Mouse (Mus musculus) right cerebral cortex, postnatal 14 days (tissue): ENCODE measurements at regions not wholly inside any gene's neighbourhood (a gene's known extent, or its start where the extent isn't known, plus 50 kb on each side); places are given as distances from the start of the nearest gene placed in this dataset.

Experiments
- DNase-seq: peaks from one replicate; pipeline ENCODE4 v3.0.0; 2022

GRCm38 (mm10) chr2:50586321-50587050, 289.9 kb upstream of the Mmadhc start:
- no peak for DNase-seq

DNA sequence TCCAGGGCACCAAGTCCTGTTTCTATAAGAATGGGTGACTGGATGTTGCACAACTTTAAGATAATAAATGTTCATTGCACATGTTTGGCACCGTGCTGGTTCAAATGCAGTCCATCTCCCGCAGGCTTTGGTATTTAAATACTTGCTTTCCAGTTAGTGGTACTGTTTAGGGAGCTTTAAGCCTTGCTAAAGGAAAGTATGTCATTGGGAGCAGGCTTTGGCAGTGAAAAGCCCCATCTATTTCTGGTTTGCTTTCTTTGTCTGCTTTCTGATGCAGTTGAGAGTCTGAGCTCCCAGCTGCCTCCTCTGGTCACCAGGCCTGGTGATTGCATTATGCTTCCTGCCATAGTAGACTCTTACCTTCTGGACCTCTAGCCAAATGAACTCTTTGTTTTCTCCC, 283.0 kb upstream of the Mmadhc start:
- no peak for DNase-seq

DNA sequence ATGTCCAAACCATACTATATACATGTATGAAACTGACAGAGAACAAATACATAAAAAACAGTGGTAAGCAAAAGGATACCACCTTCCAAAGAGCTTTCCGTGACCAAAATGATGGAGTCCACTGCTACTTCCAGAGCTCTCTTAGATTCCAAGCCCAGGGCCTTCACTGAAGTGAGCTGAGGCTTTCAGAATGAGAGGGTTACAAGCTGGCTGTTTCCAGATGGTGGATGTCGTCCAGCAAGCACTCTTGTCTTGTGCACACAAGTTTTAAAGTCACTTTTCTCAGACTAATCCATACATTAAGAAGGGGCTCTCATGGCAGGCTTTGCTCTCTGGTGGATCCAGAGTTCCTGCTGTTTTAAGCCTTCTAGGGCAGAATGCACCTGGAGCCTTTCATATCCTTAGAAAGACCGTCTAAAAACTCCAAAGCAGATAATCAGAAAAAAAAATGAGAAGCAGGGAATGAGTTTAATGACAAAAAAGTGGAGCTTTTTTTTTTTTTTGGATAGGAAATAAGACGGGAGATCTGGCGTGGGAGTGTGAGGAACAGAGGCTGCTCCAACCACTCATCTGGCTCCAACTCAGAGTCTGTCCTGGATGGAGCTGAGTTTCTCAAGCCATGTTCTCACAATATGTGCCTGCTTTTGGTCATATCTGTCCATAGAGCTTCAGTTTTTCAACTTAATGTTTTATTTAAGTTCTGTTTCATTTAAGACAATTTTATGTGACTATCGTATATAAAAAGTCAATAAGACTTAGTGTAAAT, 281.9 kb upstream of the Mmadhc start:
- DNase-seq: no peak

DNA sequence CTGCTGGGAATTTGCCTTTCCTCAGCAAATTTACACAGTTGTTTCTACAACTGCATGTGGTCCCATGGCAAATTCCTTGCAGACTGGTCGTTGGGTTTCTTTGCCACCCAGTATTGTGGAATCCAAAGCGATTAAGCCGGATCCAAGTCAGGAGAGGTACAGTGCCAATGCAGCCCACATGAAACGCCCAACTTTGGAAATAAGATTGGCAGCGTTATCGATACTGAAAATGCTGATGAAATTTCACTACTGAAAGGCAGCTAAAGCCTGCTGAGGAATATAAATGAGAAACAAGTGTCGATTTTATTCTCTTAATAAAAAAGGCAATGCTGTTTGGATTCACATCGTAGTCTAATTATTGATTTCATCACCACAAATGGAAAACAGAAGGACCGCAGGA, 281.1 kb upstream of the Mmadhc start:
- DNase-seq: no peak

GRCm38 (mm10) chr2:50573455-50573854, 276.9 kb upstream of the Mmadhc start:
- DNase-seq: no peak

- no peak for DNase-seq
Measured at GRCm38 (mm10) chr2:50571021-50571420, 274.4 kb upstream of the Mmadhc start.

DNA sequence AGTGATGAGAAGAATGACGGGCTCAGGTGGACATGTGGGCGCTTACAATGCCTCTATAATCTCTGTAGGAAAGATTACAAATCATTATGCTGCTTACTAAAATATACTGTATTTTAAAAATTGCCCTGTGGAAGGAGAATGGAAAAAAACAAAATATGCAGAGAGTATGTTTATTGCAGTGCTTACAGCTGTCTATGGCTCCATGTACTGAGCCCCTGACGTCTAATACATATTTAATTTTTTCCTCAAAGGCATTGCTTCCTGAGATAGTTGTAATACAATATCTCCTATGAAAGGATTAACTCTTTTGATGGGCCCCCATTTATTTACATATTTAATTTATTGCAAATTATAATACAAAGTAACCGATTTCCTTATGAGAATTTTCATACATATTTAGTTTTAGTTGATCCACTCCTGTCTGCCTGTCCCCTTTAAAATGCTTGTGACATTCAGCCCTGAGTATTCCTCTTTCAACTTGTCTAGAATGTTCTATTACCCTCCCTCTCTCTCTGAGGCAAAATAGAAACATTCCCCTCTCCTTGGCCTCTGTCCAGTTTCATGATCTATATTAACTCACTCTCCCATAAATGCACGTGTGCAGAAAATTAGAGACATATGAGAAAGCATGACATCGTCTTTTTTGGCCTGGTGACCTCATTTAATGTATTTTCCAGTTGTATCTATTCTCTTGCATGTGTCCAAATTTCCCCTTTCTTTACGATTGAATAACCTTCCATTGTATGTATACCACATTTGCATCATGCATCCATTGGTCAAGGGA, 273.1 kb upstream of the Mmadhc start:
- DNase-seq: no peak

DNA sequence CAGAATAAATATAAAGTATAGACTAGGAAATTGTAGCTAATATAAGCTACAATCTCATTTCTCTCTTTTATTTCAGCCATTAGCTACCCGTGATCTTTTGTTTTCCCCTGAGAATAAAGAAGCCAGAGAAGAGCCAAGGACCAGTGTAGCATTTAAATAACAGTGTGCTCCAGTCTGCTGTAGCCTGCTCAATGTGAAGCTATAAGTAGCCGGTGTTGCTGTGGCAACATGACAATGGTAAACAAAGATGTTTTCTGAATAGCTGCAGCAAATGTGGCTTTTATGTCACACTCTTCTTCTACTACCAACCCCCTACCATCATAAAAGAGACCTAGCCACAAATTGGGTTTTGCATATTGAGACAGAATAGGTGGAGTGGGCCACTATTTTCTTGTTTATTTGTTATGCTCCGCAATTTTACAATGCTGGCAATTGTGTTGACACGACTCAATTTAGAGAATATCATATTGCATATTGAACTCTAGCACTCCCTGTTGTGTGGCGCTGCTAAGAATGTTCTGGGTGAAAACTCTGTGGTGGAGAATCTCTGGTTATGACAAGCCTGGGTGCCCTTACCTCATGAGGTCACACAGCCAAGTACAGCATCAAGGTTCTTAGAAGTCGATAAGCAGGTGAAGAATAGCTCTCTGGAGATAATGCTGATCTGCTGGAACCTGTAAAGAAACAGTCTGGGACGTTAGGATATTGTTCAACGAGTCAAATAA, 272.3 kb upstream of the Mmadhc start:
- DNase-seq: no peak

GRCm38 (mm10) chr2:50567542-50567941, 270.9 kb upstream of the Mmadhc start:
- no peak for DNase-seq

- DNase-seq: no peak
Measured at GRCm38 (mm10) chr2:50554031-50554430, 257.4 kb upstream of the Mmadhc start.

DNA sequence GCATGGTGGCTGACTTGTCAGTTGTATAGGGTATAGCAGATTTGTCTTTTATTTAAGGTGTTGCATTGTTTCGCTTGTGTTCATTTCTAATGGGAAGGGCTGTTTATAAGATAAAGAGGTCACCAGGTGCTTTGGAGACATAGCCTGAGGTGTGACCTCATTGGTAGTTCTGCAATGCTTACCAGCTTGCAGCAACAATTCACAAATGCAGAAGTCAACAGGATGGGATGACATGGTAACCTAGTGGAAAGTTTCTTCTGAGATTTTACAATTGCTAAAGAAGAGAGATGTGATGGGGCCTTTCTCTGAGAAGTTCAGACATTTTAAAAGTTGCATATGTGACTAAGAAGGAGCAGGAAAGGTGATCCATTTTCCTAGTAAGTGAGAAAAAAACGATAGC, 255.8 kb upstream of the Mmadhc start:
- DNase-seq: no peak

DNA sequence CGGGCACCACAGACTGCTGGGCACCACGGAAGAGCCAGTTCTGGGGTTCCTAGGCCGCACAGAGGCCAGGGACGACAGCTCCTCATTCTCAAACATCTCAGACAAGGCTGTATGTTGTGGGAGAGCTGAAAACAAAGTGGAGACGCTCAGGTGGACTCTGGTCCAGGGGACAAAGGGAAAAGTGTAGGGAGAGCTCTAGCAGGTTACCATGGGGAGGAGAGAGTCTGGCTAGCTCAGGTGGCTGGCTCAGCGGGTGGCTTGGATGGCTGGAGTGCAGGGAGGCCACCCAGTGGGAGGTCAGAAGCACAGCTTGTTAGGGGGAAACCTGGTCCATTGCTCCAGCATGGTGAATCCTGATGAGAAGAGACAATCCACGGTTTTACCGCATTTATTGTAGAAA, 253.3 kb upstream of the Mmadhc start:
- no peak for DNase-seq

DNA sequence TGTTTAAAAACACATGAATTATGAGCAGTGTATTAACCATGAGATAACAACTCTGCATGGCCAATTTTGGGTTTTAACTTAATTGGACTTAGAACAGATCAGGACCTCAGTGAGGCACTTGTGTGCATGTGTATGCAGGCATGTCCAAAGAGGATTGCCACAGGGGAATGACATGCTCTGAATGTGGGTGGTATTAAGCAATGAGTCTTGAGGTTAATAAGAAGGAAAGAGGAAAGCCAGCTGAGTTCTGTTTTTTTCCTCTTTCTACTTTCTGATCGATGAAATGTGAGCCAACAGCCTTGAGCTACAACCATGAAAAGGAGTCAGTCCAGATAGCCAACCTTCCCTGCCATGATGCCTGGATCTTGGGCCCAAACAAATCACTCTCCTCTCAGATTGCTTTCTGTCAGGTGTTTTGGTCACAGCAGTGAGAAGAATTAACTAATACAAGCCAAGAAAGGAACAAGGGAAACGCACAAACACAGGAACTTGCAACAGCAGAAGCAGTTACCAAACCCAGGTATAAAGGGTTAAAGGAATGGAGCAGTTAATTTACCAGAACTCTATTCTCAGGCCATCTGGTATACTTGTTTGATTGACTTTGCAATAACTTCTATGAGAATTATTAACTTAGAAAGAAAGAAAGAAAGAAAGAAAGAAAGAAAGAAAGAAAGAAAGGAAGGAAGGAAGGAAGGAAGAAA, 243.3 kb upstream of the Mmadhc start:
- no peak for DNase-seq

- DNase-seq: no peak
Measured at GRCm38 (mm10) chr2:50538068-50538467, 241.5 kb upstream of the Mmadhc start.

GRCm38 (mm10) chr2:50535085-50535878, 238.7 kb upstream of the Mmadhc start:
- DNase-seq: no peak

- DNase-seq: no peak
Measured at GRCm38 (mm10) chr2:50533702-50534101, 237.1 kb upstream of the Mmadhc start.

DNA sequence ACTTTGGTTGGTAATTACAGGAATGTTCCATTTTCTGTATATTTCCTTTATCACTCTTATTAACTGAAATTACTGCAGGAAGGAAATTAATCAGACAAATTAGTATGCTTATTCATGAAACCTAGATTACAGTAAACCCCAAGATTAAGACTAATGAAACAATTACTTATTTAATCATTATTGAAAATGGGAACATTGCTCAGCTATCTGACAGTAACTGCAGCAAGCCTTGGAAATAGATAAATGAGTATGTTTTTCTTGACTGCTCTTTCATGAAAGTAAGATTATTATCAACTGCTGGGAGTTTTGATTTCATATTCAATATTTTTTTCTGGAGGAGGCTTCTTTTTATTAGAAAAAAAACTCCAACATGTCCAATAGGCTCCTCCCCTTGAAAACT, 230.8 kb upstream of the Mmadhc start:
- DNase-seq: no peak

DNA sequence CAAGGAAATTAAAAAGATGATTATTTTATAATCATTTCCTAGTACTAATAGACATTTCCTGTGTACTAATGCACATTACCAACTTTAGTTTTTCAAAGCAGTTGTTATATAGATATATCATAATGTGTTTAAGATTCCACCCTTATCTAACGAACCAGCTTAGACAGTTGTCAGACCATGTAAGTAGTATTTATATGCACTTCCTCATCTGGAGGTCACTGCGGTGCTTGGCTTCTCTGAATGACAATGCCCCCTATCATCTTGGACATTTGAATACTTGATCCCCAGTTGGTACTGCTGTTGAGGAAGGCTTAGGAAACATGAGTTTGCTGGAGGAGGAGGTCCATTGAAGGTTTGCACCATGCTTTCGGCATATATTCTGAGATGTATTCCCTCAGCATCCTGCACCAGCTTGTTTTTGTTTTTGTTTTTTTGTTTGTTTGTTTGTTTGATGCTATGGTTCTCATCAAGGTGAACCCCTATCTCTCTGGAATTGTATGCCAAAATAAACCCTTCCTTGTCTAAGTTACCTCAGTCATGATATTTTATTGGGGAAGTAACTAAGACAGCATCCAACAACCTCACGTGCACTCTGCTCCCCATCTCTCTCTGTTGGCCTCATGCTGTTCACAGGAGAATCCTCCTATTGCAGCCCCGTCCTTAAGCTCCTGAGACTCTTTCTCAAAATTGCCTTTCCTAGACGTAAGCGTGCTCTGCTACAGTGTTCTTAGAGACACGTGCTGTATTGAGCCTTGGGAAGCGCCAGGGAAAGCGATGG, 228.4 kb upstream of the Mmadhc start:
- no peak for DNase-seq

DNA sequence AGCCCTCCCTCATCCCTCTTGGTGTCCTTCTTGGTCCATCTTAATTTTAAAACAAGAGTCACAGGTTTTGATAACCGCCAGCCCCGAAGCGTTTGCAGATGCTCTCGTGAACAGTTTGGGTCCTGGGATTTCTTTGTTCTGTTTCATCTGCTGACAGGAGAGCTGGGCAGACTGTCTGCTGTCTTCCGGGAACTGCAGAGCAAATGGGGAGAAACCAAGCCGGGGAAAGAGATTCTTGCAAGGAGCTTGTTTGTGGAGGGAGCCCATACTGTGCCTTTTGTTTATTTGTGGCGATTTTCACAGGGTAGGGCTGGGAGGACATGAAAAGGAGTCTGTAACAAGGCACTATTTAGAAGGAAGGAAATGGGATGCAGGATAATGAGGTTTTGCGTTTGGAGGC, 223.6 kb upstream of the Mmadhc start:
- no peak for DNase-seq

DNA sequence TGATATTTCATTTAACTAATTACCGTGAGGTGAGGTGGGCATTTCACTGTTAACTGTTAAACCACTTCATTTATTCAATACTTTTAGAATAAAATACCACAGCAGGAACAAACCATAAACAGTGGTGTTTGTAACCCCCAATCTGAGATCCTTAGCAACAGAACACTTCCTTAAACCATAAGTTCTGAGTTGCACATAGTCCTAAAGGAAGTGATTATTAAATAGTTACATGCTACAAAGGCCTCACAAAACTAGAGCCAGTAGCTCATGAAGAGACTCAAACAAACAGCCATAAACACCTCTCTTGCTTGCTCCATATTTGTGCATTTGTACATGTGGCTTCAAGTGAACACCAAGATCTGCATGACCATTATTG, 222.5 kb upstream of the Mmadhc start:
- DNase-seq: no peak
